Mouse (Mus musculus): ENCODE results near the gene Rbks. TPM values are rescaled to one million over a fixed set of nuclear protein-coding genes. Genes with fewer than 3 reads are reported as not detected.

The Rbks gene
- polyA plus RNA-seq, 1 experiment from 2014 or later, result 15.4 TPM

DNA sequence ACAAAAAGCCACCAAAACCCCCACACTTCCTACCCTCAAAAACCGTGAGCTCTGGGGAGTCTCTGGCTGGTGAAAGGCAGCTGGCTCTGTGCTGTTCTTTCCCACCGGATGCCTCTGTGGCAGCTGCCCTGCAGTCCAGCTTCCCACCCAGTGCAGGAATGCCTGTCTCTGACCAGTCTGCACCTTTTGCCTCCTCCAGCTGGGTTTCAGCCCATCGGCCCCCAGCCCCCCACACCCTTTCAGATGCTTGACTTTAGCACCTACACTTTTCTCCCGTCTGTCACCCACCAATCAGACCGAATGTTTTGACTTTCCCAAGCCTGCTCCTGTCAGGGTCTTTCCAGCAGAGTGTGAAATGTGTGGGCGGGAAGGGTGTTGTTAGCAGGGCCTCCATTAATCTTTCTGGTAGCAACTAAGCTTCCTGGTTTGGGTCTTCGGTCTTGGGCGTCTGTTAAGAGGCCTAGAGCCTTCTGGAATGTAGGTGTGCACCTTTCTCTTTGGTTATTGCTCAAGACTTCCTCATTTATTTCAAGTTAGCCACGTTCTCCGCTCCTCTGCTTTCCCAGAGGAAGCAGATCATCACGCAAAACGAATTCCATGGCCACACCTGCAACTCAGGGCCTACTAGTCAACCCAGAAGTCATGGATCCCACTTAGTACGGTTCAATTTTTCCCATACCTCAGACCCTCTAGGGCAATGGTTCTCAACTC lies 86.9 kb downstream of the Rbks start:
- Histone ChIP-seq H3K27me3 (replicated peaks) (no peaks in the 10 kb centered on the region), H3K9me3 (no peaks in the 10 kb centered on the region), H3K27ac (0 out of 2 replicates have a peak overlapping the region, but pooled peaks have one; percentile 40), H3K4me2 (replicated peaks) (no peak overlapping the region), H3K4me1 (replicated peaks) (peaks cover 14% of the 10 kb centered on the region), H3K36me3 (no peaks in the 10 kb centered on the region), H3K4me3 (replicated peaks) (no peak overlapping the region), H3K9ac (no peak overlapping the region)
- ATAC-seq, result no peak
- 54% methylated on average over 13 of the region's 13 CpGs for WGBS

- Histone ChIP-seq H3K4me3 (replicated peaks) (no peak overlapping the region), H3K9me3 (no peaks in the 10 kb centered on the region), H3K9ac (no peak overlapping the region), H3K36me3 (no peaks in the 10 kb centered on the region), H3K4me2 (replicated peaks) (no peak overlapping the region), H3K4me1 (replicated peaks) (0 out of 2 replicates have a peak, but pooled peaks cover 10% of the 10 kb centered on the region), H3K27ac (no peak overlapping the region), H3K27me3 (replicated peaks) (no peaks in the 10 kb centered on the region)
- 54% methylated on average over 3 of the region's 3 CpGs for WGBS
- no peak for ATAC-seq
Measured at GRCm38 (mm10) chr5:31606151-31606550, 91.3 kb downstream of the Rbks start.

GRCm38 (mm10) chr5:31603766-31604165 lies 93.7 kb downstream of the Rbks start:
- no peak for ATAC-seq
- WGBS, result 65% methylated on average over 6 of the region's 6 CpGs
- no peak overlapping the region for H3K9ac ChIP-seq

GRCm38 (mm10) chr5:31602377-31602776 lies 95.0 kb downstream of the Rbks start:
- 0 out of 2 replicates have a peak, but pooled peaks cover 5% of the 10 kb centered on the region for H3K4me1 ChIP-seq (replicated peaks)
- WGBS, result 88% methylated on average over 1 of the region's 1 CpGs
- no peak overlapping the region for H3K4me3 ChIP-seq (replicated peaks)
- ATAC-seq, result peak; percentile 87
- H3K4me2 ChIP-seq (replicated peaks), result no peak overlapping the region
- peak overlapping the region; percentile 49; the same call in 1 of the 2 replicates for H3K27ac ChIP-seq
- H3K9me3 ChIP-seq, result no peaks in the 10 kb centered on the region
- H3K27me3 ChIP-seq (replicated peaks), result no peaks in the 10 kb centered on the region
- no peak overlapping the region for H3K9ac ChIP-seq
- H3K36me3 ChIP-seq, result no peaks in the 10 kb centered on the region

More at GRCm38 (mm10) chr5:31603766-31604165, 93.7 kb downstream of the Rbks start:
- no peaks in the 10 kb centered on the region for H3K27me3 ChIP-seq (replicated peaks)
- no peak overlapping the region for H3K4me2 ChIP-seq (replicated peaks)
- 0 out of 2 replicates have a peak, but pooled peaks cover 6% of the 10 kb centered on the region for H3K4me1 ChIP-seq (replicated peaks)
- no peak overlapping the region for H3K4me3 ChIP-seq (replicated peaks)
- H3K36me3 ChIP-seq, result no peaks in the 10 kb centered on the region
- no peak overlapping the region for H3K27ac ChIP-seq
- H3K9me3 ChIP-seq, result no peaks in the 10 kb centered on the region

- Histone ChIP-seq H3K27me3 (replicated peaks) (no peaks in the 10 kb centered on the region), H3K4me1 (replicated peaks) (peaks cover 14% of the 10 kb centered on the region), H3K4me3 (replicated peaks) (no peak overlapping the region), H3K9ac (no peak overlapping the region), H3K27ac (no peak overlapping the region), H3K4me2 (replicated peaks) (no peak overlapping the region), H3K9me3 (no peaks in the 10 kb centered on the region), H3K36me3 (no peaks in the 10 kb centered on the region)
- no peak for ATAC-seq
- 81% methylated on average over 7 of the region's 7 CpGs for WGBS
Measured at GRCm38 (mm10) chr5:31601162-31601722, 96.2 kb downstream of the Rbks start.

- Histone ChIP-seq H3K4me1 (replicated peaks) (peaks cover 14% of the 10 kb centered on the region), H3K9me3 (no peaks in the 10 kb centered on the region), H3K36me3 (no peaks in the 10 kb centered on the region), H3K9ac (no peak overlapping the region), H3K4me3 (replicated peaks) (no peak overlapping the region), H3K27ac (no peak overlapping the region), H3K27me3 (replicated peaks) (no peaks in the 10 kb centered on the region), H3K4me2 (replicated peaks) (no peak overlapping the region)
- no peak for ATAC-seq
- WGBS, result 87% methylated on average over 2 of the region's 2 CpGs
Measured at GRCm38 (mm10) chr5:31599161-31599560, 98.3 kb downstream of the Rbks start.

DNA sequence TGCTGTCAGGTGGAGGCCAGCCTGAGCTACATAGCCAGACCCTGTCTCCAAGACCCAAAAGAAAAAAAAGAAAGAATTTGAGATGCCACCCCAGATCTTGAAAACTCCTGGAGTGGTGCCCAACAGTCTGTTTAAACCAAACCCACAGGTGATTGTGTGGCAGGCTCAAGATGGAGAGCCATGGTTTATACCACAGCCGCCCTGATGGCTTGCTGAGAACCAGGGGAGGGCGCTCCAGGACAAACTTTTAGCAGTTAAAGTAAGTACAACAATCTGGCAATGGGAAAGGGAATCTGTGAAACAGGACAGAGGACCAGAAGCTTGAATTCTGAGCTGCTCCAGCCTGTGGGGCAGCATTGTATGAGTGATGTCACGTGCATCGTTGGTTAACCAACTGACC lies 98.8 kb downstream of the Rbks start:
- WGBS, result 76% methylated on average over 4 of the region's 4 CpGs
- no peak for ATAC-seq

GRCm38 (mm10) chr5:31598121-31598520 lies 99.3 kb downstream of the Rbks start:
- WGBS, result 81% methylated on average over 7 of the region's 7 CpGs
- peaks cover 14% of the 10 kb centered on the region for H3K4me1 ChIP-seq (replicated peaks)
- ATAC-seq, result no peak
- no peak overlapping the region for H3K27ac ChIP-seq
- no peak overlapping the region for H3K4me3 ChIP-seq (replicated peaks)
- H3K27me3 ChIP-seq (replicated peaks), result no peaks in the 10 kb centered on the region
- no peak overlapping the region for H3K9ac ChIP-seq
- H3K4me2 ChIP-seq (replicated peaks), result no peak overlapping the region
- H3K9me3 ChIP-seq, result no peaks in the 10 kb centered on the region
- H3K36me3 ChIP-seq, result no peaks in the 10 kb centered on the region

More for the DNA sequence above, 98.8 kb downstream of the Rbks start:
- H3K36me3 ChIP-seq, result no peaks in the 10 kb centered on the region
- no peak overlapping the region for H3K27ac ChIP-seq
- H3K4me3 ChIP-seq (replicated peaks), result no peak overlapping the region
- H3K9me3 ChIP-seq, result no peaks in the 10 kb centered on the region
- no peak overlapping the region for H3K4me2 ChIP-seq (replicated peaks)
- H3K9ac ChIP-seq, result no peak overlapping the region
- no peaks in the 10 kb centered on the region for H3K27me3 ChIP-seq (replicated peaks)
- H3K4me1 ChIP-seq (replicated peaks), result peaks cover 14% of the 10 kb centered on the region

DNA sequence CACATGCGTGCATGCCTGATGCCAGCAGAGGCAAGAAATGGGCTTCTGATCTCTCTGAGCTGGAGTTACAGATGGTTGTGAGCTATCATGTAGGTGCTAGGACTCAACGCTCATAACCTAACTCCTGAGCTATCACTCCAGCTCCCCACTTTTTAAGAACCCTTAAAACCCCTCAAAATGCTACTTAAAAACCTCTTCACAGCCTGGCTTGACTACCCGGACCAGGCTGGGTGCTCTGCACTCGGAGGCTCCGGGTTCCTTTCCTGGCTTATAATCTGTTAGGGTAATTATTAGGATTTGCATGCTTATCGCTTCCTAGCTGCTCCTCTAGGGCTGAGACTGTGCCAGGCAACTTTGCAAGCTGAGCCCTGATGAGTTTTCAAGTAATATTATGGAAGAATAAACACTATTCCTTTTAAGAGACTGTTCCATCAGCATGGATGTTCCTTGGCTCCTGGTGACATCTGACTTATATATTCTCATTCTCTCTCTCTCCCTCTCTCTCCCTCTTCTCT lies 99.9 kb downstream of the Rbks start:
- Histone ChIP-seq H3K4me3 (replicated peaks) (peak overlapping the region; percentile 40), H3K4me2 (replicated peaks) (peak overlapping the region; percentile 84), H3K9me3 (no peaks in the 10 kb centered on the region), H3K4me1 (replicated peaks) (peaks cover 11% of the 10 kb centered on the region), H3K27ac (0 out of 2 replicates have a peak overlapping the region, but pooled peaks have one; percentile 74), H3K9ac (no peak overlapping the region), H3K36me3 (no peaks in the 10 kb centered on the region), H3K27me3 (replicated peaks) (no peaks in the 10 kb centered on the region)
- no peak for ATAC-seq
- 64% methylated on average over 6 of the region's 6 CpGs for WGBS

DNA sequence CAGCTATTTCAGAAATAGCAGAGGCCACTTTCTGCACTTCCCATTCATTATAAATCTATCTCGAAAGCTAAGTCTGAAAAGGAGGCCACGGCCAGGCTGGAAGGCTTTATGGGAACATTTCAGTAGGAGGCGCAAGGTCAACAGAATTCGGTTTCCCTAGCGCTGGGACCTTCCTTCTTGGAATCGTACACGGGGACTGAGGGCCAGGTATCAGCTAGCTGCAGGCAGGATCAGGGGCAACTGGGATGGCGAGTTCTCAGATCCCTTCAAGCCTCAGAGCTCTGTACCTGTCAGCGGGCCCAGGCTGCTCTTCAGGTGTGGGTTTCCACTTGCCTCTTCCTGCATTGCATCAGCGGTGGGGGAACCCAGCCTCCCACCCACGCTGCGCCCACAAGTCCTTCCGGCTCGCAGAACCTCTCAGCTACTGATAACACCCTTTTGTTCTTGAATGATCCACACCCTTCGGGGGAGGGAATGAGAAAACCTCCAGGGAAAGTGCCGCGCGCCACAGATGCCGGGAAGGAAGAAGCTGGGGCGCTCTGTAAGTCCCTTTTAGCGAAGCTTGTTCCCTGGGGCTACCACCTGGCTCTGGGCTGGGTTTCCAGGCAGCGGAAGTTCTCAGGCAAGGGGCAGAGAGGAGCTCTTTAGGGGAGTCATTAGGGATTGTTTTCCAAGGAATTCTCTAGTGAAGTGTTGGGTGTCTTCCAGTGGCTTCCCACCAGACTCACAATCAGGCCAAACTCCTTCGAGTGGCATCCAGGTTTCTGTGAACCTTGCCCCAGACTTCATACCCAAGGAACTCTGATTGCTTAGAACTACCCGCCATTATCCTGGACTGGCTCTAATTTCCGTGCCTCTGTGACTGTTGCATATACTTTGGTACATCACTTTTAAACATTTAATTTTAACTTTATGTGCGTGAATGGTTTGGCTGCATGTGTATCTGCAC lies 100.7 kb downstream of the Rbks start, which contains the start of gene Mrpl33:
Gene Mrpl33 (plus strand): TSS at position 455 of the 949 bp plus-strand sequence.
- Histone ChIP-seq H3K9me3 (no peaks in the 10 kb centered on the region), H3K4me1 (replicated peaks) (peaks cover 9% of the 10 kb centered on the region), H3K27ac (peak within 1 kb of the TSS; percentile 74), H3K9ac (peak within 1 kb of the TSS; percentile 49), H3K4me3 (replicated peaks) (peak within 1 kb of the TSS; percentile 40), H3K4me2 (replicated peaks) (peak within 1 kb of the TSS; percentile 84), H3K27me3 (replicated peaks) (no peaks in the 10 kb centered on the region), H3K36me3 (no peaks in the 10 kb centered on the region)
- peak; percentile 86 for ATAC-seq
- WGBS, result 9% methylated on average over 26 of the region's 26 CpGs

GRCm38 (mm10) chr5:31595868-31596267 lies 101.6 kb downstream of the Rbks start:
- Histone ChIP-seq H3K27me3 (replicated peaks) (no peaks in the 10 kb centered on the region), H3K9ac (no peak overlapping the region), H3K4me3 (replicated peaks) (no peak overlapping the region), H3K9me3 (no peaks in the 10 kb centered on the region), H3K27ac (no peak overlapping the region), H3K36me3 (no peaks in the 10 kb centered on the region), H3K4me1 (replicated peaks) (peaks cover 9% of the 10 kb centered on the region), H3K4me2 (replicated peaks) (0 out of 2 replicates have a peak overlapping the region, but pooled peaks have one; percentile 84)
- 67% methylated on average over 4 of the region's 4 CpGs for WGBS
- no peak for ATAC-seq

- H3K27ac ChIP-seq, result no peak overlapping the region
- no peak overlapping the region for H3K9ac ChIP-seq
- no peak overlapping the region for H3K4me3 ChIP-seq (replicated peaks)
- WGBS, result 93% methylated on average over 7 of the region's 7 CpGs
- H3K9me3 ChIP-seq, result no peaks in the 10 kb centered on the region
- no peaks in the 10 kb centered on the region for H3K27me3 ChIP-seq (replicated peaks)
- H3K4me1 ChIP-seq (replicated peaks), result no peaks in the 10 kb centered on the region
- no peak overlapping the region for H3K4me2 ChIP-seq (replicated peaks)
- ATAC-seq, result no peak
- no peaks in the 10 kb centered on the region for H3K36me3 ChIP-seq
Measured at GRCm38 (mm10) chr5:31591122-31591521, 106.3 kb downstream of the Rbks start.
